Mouse (Mus musculus): ENCODE data around the gene Slc25a17. TPM values are rescaled to one million over a fixed set of nuclear protein-coding genes. Genes with fewer than 3 reads are reported as not detected.

Slc25a17 gene
- polyA plus RNA-seq, 1 experiment from 2014 or later, result 148 TPM

GRCm38 (mm10) chr15:81359421-81359820 is 1.2 kb downstream of the Slc25a17 start:
- Histone ChIP-seq H3K27ac (ENCODE audit: low read length) (peak overlapping the region; percentile 76), H3K36me3 (ENCODE audit: insufficient read depth, low read length) (peaks cover 12% of the 10 kb centered on the region; the same call in 1 of the 2 replicates), H3K4me2 (replicated peaks; ENCODE audit: low read depth, low read length) (peak overlapping the region; percentile 89), H3K4me3 (ENCODE audit: low read length) (peak overlapping the region; percentile 77), H3K4me1 (ENCODE audit: insufficient read depth, low read length) (peaks cover 38% of the 10 kb centered on the region), H3K9me3 (ENCODE audit: low read length) (no peaks in the 10 kb centered on the region), H3K27me3 (ENCODE audit: insufficient read depth, low read length) (no peaks in the 10 kb centered on the region), H3K9ac (replicated peaks; ENCODE audit: low read length) (0 out of 2 replicates have a peak overlapping the region, but pooled peaks have one; percentile 31)
- 70% methylated on average over 5 of the region's 5 CpGs for WGBS
- ATAC-seq (ENCODE audit: low FRiP score, low TSS enrichment), result no peak

DNA sequence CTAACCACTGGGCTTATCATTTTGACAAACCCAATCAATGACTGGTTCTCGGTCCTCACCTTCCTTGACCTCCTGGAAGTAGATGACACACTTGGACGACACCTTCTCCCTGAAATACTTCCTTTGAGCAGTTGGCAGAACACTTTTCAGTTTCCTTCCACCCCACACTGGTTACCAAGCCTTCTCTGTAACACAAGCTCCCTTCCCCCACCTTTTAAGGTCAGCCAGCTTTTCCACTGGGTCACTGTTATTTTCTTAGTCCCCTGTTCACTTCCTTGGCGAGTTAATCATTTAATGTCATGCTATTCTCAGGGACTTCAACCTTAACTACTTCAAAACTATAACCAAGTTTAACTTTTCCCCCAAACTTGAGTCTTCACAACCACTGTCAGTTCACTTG is 1.7 kb downstream of the Slc25a17 start:
- no peaks in the 10 kb centered on the region for H3K27me3 ChIP-seq (ENCODE audit: insufficient read depth, low read length)
- H3K4me3 ChIP-seq (ENCODE audit: low read length), result peak overlapping the region; percentile 77
- ATAC-seq (ENCODE audit: low FRiP score, low TSS enrichment), result no peak

DNA sequence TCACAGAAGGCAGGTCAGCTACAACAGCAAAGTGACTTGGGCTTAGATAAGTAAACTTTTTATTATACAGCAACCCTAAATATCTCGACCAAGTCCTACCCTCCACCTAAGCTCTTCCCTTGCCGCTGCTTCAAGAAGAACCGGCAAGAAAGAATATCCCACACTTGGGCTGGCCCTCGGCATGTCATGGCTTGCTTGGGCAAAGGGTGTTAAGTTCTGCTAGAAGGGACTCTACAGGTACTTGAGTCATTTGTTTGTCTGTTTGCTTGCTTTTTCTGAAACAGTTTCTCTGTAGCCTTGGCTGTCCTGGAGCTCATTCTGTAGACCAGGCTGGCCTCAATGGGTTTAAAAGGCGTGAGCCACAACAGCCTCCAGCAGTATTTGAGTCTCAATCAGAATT is 3.7 kb downstream of the Slc25a17 start:
- H3K4me3 ChIP-seq (ENCODE audit: low read length), result no peak overlapping the region
- no peak overlapping the region; the same call in 1 of the 2 replicates for H3K27ac ChIP-seq (ENCODE audit: low read length)
- peaks cover 38% of the 10 kb centered on the region for H3K4me1 ChIP-seq (ENCODE audit: insufficient read depth, low read length)
- H3K36me3 ChIP-seq (ENCODE audit: insufficient read depth, low read length), result 0 out of 2 replicates have a peak, but pooled peaks cover 4% of the 10 kb centered on the region
- H3K4me2 ChIP-seq (replicated peaks; ENCODE audit: low read depth, low read length), result no peak overlapping the region
- no peak overlapping the region for H3K9ac ChIP-seq (replicated peaks; ENCODE audit: low read length)
- no peaks in the 10 kb centered on the region for H3K9me3 ChIP-seq (ENCODE audit: low read length)
- no peak for ATAC-seq (ENCODE audit: low FRiP score, low TSS enrichment)
- no peaks in the 10 kb centered on the region for H3K27me3 ChIP-seq (ENCODE audit: insufficient read depth, low read length)
- WGBS, result 33% methylated on average over 5 of the region's 5 CpGs

More for the DNA sequence above, 1.7 kb downstream of the Slc25a17 start:
- Histone ChIP-seq H3K9ac (replicated peaks; ENCODE audit: low read length) (no peak overlapping the region), H3K36me3 (ENCODE audit: insufficient read depth, low read length) (peaks cover 11% of the 10 kb centered on the region; the same call in 1 of the 2 replicates), H3K9me3 (ENCODE audit: low read length) (no peaks in the 10 kb centered on the region), H3K4me1 (ENCODE audit: insufficient read depth, low read length) (peaks cover 38% of the 10 kb centered on the region), H3K4me2 (replicated peaks; ENCODE audit: low read depth, low read length) (peak overlapping the region; percentile 89), H3K27ac (ENCODE audit: low read length) (peak overlapping the region; percentile 76; the same call in 1 of the 2 replicates)
- 47% methylated on average over 3 of the region's 3 CpGs for WGBS

GRCm38 (mm10) chr15:81355146-81355761 is 5.4 kb downstream of the Slc25a17 start:
- Histone ChIP-seq H3K4me1 (ENCODE audit: insufficient read depth, low read length) (peaks cover 28% of the 10 kb centered on the region), H3K27me3 (ENCODE audit: insufficient read depth, low read length) (no peaks in the 10 kb centered on the region), H3K9ac (replicated peaks; ENCODE audit: low read length) (no peak overlapping the region), H3K4me2 (replicated peaks; ENCODE audit: low read depth, low read length) (no peak overlapping the region), H3K27ac (ENCODE audit: low read length) (no peak overlapping the region), H3K9me3 (ENCODE audit: low read length) (no peaks in the 10 kb centered on the region), H3K36me3 (ENCODE audit: insufficient read depth, low read length) (0 out of 2 replicates have a peak, but pooled peaks cover 4% of the 10 kb centered on the region), H3K4me3 (ENCODE audit: low read length) (no peak overlapping the region)
- no peak for ATAC-seq (ENCODE audit: low FRiP score, low TSS enrichment)
- WGBS, result 62% methylated on average over 3 of the region's 3 CpGs

- 64% methylated on average over 1 of the region's 1 CpGs for WGBS
- Histone ChIP-seq H3K27ac (ENCODE audit: low read length) (no peak overlapping the region), H3K4me2 (replicated peaks; ENCODE audit: low read depth, low read length) (no peak overlapping the region), H3K4me3 (ENCODE audit: low read length) (no peak overlapping the region), H3K36me3 (ENCODE audit: insufficient read depth, low read length) (0 out of 2 replicates have a peak, but pooled peaks cover 4% of the 10 kb centered on the region), H3K4me1 (ENCODE audit: insufficient read depth, low read length) (peaks cover 10% of the 10 kb centered on the region; the same call in 1 of the 2 replicates), H3K9ac (replicated peaks; ENCODE audit: low read length) (no peak overlapping the region), H3K27me3 (ENCODE audit: insufficient read depth, low read length) (no peaks in the 10 kb centered on the region), H3K9me3 (ENCODE audit: low read length) (no peaks in the 10 kb centered on the region)
- ATAC-seq (ENCODE audit: low FRiP score, low TSS enrichment), result no peak
Measured at GRCm38 (mm10) chr15:81352638-81353037, 8.0 kb downstream of the Slc25a17 start.

DNA sequence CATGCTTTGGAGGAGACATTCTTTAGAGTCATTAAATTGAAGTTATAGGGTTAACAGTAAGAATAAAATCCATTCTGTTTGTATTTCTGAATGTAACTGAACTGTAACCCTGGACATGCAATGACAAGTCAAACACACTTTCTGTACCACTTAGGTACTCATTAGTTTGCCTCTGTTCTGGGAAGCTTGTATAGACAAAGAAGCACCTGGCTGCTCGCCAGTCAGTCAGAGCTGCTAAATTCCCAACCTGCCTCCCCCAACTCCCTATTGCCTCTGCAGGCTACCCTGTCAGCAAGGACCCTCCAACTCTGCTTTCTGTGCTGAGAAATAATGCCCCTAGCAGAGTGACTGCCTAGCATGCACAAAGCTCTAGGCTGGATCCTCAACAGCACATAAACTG is 10.2 kb downstream of the Slc25a17 start:
- H3K27me3 ChIP-seq (ENCODE audit: insufficient read depth, low read length), result no peaks in the 10 kb centered on the region
- no peak overlapping the region for H3K4me3 ChIP-seq (ENCODE audit: low read length)
- no peak for ATAC-seq (ENCODE audit: low FRiP score, low TSS enrichment)
- H3K4me2 ChIP-seq (replicated peaks; ENCODE audit: low read depth, low read length), result no peak overlapping the region
- H3K27ac ChIP-seq (ENCODE audit: low read length), result no peak overlapping the region
- 0 out of 2 replicates have a peak, but pooled peaks cover 2% of the 10 kb centered on the region for H3K36me3 ChIP-seq (ENCODE audit: insufficient read depth, low read length)
- H3K4me1 ChIP-seq (ENCODE audit: insufficient read depth, low read length), result no peaks in the 10 kb centered on the region
- WGBS, result 75% methylated on average over 1 of the region's 1 CpGs
- H3K9ac ChIP-seq (replicated peaks; ENCODE audit: low read length), result no peak overlapping the region
- no peaks in the 10 kb centered on the region for H3K9me3 ChIP-seq (ENCODE audit: low read length)

DNA sequence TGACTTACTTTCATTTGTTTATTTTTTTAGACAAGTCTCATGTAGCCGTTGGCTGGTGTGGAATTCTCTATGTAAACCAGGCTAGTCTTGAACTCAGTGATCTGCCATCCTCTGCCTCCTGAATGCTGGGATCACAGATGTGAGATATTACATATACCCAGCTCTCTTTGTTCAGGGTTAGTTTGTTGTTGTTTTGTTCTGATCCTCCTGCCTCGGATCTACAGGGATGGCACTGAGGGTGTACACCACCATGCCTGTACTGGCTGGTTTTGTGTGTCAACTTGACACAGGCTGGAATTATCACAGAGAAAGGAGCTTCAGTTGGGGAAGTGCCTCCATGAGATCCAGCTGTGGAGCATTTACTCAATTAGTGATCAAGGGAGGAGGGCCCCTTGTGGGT is 12.2 kb downstream of the Slc25a17 start:
- WGBS, result 54% methylated on average over 2 of the region's 2 CpGs
- Histone ChIP-seq H3K9me3 (ENCODE audit: low read length) (no peaks in the 10 kb centered on the region), H3K4me3 (ENCODE audit: low read length) (no peak overlapping the region), H3K4me1 (ENCODE audit: insufficient read depth, low read length) (no peaks in the 10 kb centered on the region), H3K4me2 (replicated peaks; ENCODE audit: low read depth, low read length) (no peak overlapping the region), H3K9ac (replicated peaks; ENCODE audit: low read length) (no peak overlapping the region), H3K36me3 (ENCODE audit: insufficient read depth, low read length) (0 out of 2 replicates have a peak, but pooled peaks cover 3% of the 10 kb centered on the region), H3K27ac (ENCODE audit: low read length) (no peak overlapping the region), H3K27me3 (ENCODE audit: insufficient read depth, low read length) (no peaks in the 10 kb centered on the region)
- ATAC-seq (ENCODE audit: low FRiP score, low TSS enrichment), result no peak

DNA sequence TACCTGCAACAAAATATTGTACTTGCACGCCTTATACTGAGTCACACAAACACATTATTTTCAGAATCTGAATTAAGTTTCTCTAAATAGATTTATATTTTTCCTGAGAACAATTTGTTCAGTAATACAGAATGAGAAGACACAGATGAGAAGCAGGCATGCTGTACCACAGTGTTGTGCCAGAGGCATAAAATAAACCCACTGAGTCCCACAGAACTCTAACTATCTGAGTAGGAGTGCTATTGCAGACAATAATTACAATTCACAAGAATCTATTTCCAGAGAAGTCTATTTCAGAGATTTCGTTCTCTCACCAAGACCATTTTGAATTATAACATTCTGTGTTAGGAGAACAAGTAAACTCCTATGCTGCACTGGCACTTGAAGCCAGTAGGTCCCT is 13.1 kb downstream of the Slc25a17 start:
- Histone ChIP-seq H3K4me3 (ENCODE audit: low read length) (no peak overlapping the region), H3K27me3 (ENCODE audit: insufficient read depth, low read length) (no peaks in the 10 kb centered on the region), H3K9me3 (ENCODE audit: low read length) (no peaks in the 10 kb centered on the region), H3K4me1 (ENCODE audit: insufficient read depth, low read length) (no peaks in the 10 kb centered on the region), H3K36me3 (ENCODE audit: insufficient read depth, low read length) (0 out of 2 replicates have a peak, but pooled peaks cover 3% of the 10 kb centered on the region), H3K27ac (ENCODE audit: low read length) (no peak overlapping the region), H3K4me2 (replicated peaks; ENCODE audit: low read depth, low read length) (no peak overlapping the region), H3K9ac (replicated peaks; ENCODE audit: low read length) (no peak overlapping the region)
- no peak for ATAC-seq (ENCODE audit: low FRiP score, low TSS enrichment)
- WGBS, result 95% methylated on average over 2 of the region's 2 CpGs

- no peaks in the 10 kb centered on the region for H3K27me3 ChIP-seq (ENCODE audit: insufficient read depth, low read length)
- H3K4me3 ChIP-seq (ENCODE audit: low read length), result no peak overlapping the region
- H3K4me1 ChIP-seq (ENCODE audit: insufficient read depth, low read length), result no peaks in the 10 kb centered on the region
- WGBS, result 97% methylated on average over 2 of the region's 2 CpGs
- no peak overlapping the region for H3K4me2 ChIP-seq (replicated peaks; ENCODE audit: low read depth, low read length)
- H3K9ac ChIP-seq (replicated peaks; ENCODE audit: low read length), result no peak overlapping the region
- ATAC-seq (ENCODE audit: low FRiP score, low TSS enrichment), result no peak
- H3K9me3 ChIP-seq (ENCODE audit: low read length), result no peaks in the 10 kb centered on the region
- H3K36me3 ChIP-seq (ENCODE audit: insufficient read depth, low read length), result peaks cover 30% of the 10 kb centered on the region; the same call in 1 of the 2 replicates
- H3K27ac ChIP-seq (ENCODE audit: low read length), result no peak overlapping the region
Measured at GRCm38 (mm10) chr15:81341426-81341825, 19.2 kb downstream of the Slc25a17 start.

DNA sequence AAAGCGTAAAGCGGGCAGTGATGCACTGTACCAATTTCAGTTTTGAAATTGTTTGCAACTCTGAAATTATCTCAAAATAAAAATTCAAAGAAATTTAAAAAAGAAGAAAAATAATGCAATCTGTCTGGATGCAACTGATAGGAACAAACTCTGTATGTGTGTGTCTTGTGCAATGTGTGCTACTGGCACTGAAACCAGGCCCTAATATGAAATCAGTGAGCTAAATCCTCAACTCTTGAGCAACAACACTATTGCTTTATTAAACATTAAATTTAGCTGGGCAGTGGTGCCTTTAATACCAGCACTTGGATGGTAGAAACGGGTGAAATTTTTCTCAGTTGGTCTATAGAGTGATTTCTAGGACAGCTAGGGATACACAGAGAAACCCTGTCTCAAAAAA is 21.5 kb downstream of the Slc25a17 start:
- Histone ChIP-seq H3K36me3 (ENCODE audit: insufficient read depth, low read length) (peaks cover 38% of the 10 kb centered on the region), H3K4me2 (replicated peaks; ENCODE audit: low read depth, low read length) (no peak overlapping the region), H3K27ac (ENCODE audit: low read length) (no peak overlapping the region), H3K4me1 (ENCODE audit: insufficient read depth, low read length) (no peaks in the 10 kb centered on the region), H3K27me3 (ENCODE audit: insufficient read depth, low read length) (no peaks in the 10 kb centered on the region), H3K9ac (replicated peaks; ENCODE audit: low read length) (no peak overlapping the region), H3K4me3 (ENCODE audit: low read length) (no peak overlapping the region), H3K9me3 (ENCODE audit: low read length) (no peaks in the 10 kb centered on the region)
- no peak for ATAC-seq (ENCODE audit: low FRiP score, low TSS enrichment)
- 96% methylated on average over 3 of the region's 3 CpGs for whole genome bisulfite sequencing
